Mouse (Mus musculus) layer of hippocampus, adult 9-11 months (tissue): Measurements from ENCODE around the gene Nprl2.
"Not testable (repeated sequence)": the region's sequence is repeated elsewhere in the genome, so short reads cannot be mapped to it uniquely, and the experiment has no call there.

ENCODE experiments used
- DNase-seq: peaks from one replicate; pipeline ENCODE4 v3.0.0; 2022

The Nprl2 gene

GRCm38 (mm10) chr9:107555031-107555457 lies 13.0 kb downstream of the Nprl2 start:
- no peak for DNase-seq

- DNase-seq: no peak
Observed at GRCm38 (mm10) chr9:107555701-107556100, 13.7 kb downstream of the Nprl2 start.

- no peak for DNase-seq
Observed at GRCm38 (mm10) chr9:107556346-107556745, 14.3 kb downstream of the Nprl2 start.

- peak; percentile 97 for DNase-seq
Observed at GRCm38 (mm10) chr9:107563029-107563581, 21.1 kb downstream of the Nprl2 start, which contains the start of gene Tusc2. TSS of gene Tusc2 (plus strand) at chr9:107563255.

GRCm38 (mm10) chr9:107565556-107565955 lies 23.5 kb downstream of the Nprl2 start:
- DNase-seq: not testable (repeated sequence)

- no peak for DNase-seq
Observed at GRCm38 (mm10) chr9:107566041-107566709, 24.1 kb downstream of the Nprl2 start.

- no peak for DNase-seq
Observed at GRCm38 (mm10) chr9:107566855-107567254, 24.8 kb downstream of the Nprl2 start.

GRCm38 (mm10) chr9:107567702-107568319 lies 25.8 kb downstream of the Nprl2 start, which contains the start of gene Hyal2:
TSS of gene Hyal2 (plus strand) at chr9:107567945.
- DNase-seq: no peak

GRCm38 (mm10) chr9:107568331-107569261 lies 26.6 kb downstream of the Nprl2 start:
- peak; percentile 87 for DNase-seq

GRCm38 (mm10) chr9:107569270-107569669 lies 27.2 kb downstream of the Nprl2 start:
- no peak for DNase-seq

GRCm38 (mm10) chr9:107570016-107570415 lies 28.0 kb downstream of the Nprl2 start:
- no peak for DNase-seq

GRCm38 (mm10) chr9:107570845-107571244 lies 28.8 kb downstream of the Nprl2 start:
- DNase-seq: no peak

GRCm38 (mm10) chr9:107571534-107572326 lies 29.7 kb downstream of the Nprl2 start:
- DNase-seq: no peak

- no peak for DNase-seq
Observed at GRCm38 (mm10) chr9:107572327-107572662, 30.3 kb downstream of the Nprl2 start.

GRCm38 (mm10) chr9:107573774-107574173 lies 31.7 kb downstream of the Nprl2 start:
- not testable (repeated sequence) for DNase-seq

- DNase-seq: no peak
Observed at GRCm38 (mm10) chr9:107575579-107576356, 33.7 kb downstream of the Nprl2 start.

- DNase-seq: no peak
Observed at GRCm38 (mm10) chr9:107576357-107577107, 34.5 kb downstream of the Nprl2 start, which contains the start of gene Hyal1. TSS of gene Hyal1 (plus strand) at chr9:107576927.

GRCm38 (mm10) chr9:107577871-107578270 lies 35.8 kb downstream of the Nprl2 start:
- DNase-seq: no peak

GRCm38 (mm10) chr9:107578587-107578986 lies 36.6 kb downstream of the Nprl2 start, which contains the start of gene Naa80:
TSS of gene Naa80 (plus strand) at chr9:107578887.
- DNase-seq: no peak
